Mouse (Mus musculus) spleen, postnatal 36 days (tissue): Measurements from ENCODE around the gene AI837181.

Source experiments
- DNase-seq, 2 experiments: peaks; one replicate each; pipeline ENCODE4 v3.0.0; 2022; ENCODE audit warnings: low spot score in 2 of 2, mixed read lengths in 1 of 2

Gene AI837181

DNA sequence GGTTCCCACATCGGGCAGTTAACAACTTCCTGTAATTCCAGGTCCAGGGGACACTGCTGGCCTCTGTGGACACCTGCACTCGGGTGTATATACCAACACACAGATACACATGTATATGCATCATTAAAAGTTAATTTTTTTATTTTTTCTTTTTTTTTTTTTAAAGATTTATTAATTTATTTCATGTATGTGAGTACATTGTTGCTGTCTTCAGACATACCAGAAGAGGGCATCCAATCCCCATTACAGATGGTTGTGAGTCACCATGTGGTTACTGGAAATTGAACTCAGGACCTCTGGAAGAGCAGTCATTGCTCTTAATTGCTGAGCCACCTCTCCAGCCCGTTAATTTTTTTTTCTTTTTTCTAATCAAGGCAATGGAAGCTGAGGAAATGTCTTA, 47.9 kb downstream of the AI837181 start:
- DNase-seq, result no peak

DNA sequence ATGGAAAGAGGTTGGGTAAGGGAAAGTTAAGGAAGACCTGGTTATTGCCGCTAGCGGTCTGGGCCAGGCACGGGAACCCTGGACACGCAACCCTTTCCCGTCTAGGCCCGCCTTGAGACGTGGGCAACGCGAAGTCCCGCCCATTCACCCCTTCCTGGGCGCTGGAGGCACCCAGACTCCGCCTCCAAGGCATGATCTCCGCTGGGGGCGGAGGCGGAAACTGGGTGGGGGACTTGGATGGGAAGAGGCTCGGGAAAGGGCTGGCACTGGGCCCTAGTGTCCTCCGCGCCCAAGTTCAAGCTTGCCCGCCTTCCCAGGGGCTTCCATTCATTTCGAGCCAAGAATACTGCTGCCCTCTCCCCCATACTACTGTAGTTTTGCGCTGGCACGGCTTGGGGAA, 48.8 kb downstream of the AI837181 start, which contains the start of gene Efemp2:
Gene Efemp2 (plus strand): TSS at position 235 of the 400 bp plus-strand sequence.
- DNase-seq, result peak; percentile 46 to 66

DNA sequence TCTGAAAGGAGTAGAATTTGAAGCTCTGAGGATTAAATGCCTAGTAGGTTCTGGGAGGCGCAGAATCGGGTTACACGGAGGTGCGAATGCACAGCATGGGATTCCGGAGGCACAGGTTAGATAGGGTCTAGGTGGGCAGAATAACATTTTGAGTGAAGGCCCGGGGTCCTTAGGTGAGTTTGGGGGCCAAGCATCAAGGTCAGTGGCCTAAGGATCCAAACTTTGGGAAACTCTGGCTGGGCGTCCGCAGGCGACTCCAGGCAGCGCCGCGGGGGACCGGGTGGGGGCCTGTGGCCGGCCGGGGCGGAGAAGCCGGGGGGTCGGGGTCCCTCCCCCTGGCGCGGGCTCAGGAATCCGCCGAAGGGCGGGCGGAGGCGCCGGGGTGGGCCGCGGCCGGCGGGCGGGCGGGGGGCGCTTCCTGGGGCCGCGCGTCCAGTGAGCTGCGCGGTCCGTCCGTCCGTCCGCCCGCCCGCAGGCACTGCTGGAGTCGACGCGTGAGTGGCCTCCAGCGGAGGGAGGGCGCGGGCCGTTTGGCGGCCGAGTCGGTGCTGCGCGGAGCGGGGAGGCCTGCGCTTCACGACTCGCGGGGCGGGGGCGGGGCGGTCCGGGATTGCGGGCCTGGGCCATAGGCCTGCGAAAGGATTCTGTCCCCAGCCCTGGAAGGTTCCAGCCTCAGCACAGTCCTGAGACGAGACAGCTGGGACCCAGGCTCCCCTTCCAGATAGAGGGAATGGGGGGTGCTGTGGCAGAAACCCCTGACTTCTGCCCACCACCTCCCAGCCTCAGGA, 49.5 kb downstream of the AI837181 start:
- DNase-seq, result no peak

DNA sequence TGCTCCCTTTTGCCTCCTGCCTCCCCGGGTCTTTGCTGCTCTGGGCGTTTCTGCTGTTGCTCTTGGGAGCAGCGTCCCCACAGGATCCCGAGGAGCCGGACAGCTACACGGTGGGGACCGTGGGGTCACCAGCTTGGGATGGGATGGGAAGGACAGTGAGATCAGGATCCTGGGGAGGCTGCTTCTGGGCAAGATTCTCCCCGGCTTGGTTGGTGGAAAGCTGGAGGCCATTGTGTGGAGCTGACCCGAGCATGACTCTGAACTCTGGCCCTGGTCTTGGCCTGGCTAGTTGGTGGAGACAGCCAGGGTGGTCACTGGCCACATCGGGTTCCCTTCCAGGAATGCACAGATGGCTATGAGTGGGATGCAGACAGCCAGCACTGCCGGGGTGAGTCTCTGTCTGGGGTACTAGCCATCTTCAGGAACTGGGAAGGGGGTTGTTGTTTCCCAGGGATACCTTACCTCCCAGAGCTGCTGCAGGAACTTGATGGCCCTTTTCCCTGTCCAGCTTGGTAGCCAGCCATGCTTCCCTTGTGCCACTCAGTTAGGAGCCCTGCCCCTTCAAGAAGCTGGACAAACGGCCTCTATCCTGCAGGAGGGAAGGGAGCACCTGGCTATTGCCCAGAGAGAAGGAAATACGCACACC, 50.2 kb downstream of the AI837181 start:
- DNase-seq, result no peak
